Mouse (Mus musculus): ENCODE results near the gene Gm42417.
A peak's percentile ranks its signal among the peaks of the same experiment; 100 is the strongest.

Gm42417 gene

GRCm38 (mm10) chr1:36539186-36539585 lies at the start of gene Gm42417:
TSS of gene Gm42417 (minus strand) at chr1:36539429.
- DNase-seq (ENCODE audit: low spot score in 2 of 2) = no peak

DNA sequence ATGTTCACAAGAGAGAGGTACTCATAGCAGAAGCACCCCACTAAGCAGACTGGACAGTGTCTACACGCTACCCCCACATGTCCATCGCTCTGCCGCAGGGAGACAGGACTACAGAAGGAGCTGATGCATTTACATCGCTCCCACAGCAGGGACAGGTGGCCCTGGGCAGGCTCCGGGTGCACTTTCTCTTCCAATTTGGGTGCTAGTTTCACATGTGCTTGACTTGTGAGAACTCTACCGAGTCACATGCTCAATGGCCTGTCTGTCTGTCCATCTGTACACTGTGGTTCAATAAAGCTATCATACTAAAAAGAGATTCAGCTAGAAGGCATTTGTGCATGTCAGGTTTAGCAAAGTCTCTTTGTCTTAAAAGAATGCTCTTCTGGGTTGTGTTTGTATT lies 48.6 kb upstream of the Gm42417 start:
- no peak for DNase-seq (ENCODE audit: low spot score in 2 of 2)

DNA sequence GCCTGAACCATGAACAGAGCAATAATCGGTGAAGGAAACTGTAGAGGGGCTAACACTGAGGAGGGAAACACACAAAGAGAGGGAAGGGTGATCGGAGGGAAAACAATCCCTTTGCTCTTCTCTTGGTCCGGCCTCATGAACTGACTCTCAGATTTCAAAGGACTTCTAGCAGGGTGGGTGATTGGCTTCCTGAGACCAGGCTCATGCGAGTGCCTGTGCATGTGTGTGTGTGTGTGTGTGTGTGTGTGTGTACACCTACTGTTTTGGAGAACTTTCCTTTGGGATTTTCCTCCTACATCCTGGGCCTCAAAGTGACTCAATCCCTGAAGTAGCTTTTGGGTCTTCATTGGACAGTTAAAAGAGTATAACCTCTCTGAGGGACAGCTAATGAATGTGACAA lies 47.1 kb upstream of the Gm42417 start:
- no peak for DNase-seq (ENCODE audit: low spot score in 2 of 2)

- DNase-seq (ENCODE audit: low spot score in 2 of 2) = no peak
Observed at GRCm38 (mm10) chr1:36583408-36584116, 44.3 kb upstream of the Gm42417 start.

DNA sequence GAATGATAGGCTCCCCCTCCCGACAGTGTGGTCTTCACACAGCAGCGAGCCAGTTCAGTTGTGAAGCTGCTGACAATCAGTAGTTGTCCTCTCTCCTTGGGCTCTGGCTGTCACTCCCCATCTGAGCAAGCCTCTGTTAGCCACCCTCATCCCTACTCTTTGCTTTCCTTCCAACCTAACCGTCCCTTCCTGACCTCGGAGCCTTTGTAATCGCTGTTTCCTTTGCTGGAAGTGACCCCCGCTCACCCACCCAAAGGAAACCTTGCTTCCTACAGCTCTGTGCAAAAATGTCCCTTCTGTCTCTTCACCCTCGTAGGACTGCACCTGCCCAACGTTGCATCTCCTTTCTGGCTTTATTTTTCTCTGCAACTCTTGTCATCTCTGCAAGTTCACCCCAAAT lies 43.0 kb upstream of the Gm42417 start:
- DNase-seq (ENCODE audit: low spot score in 2 of 2) = no peak

DNA sequence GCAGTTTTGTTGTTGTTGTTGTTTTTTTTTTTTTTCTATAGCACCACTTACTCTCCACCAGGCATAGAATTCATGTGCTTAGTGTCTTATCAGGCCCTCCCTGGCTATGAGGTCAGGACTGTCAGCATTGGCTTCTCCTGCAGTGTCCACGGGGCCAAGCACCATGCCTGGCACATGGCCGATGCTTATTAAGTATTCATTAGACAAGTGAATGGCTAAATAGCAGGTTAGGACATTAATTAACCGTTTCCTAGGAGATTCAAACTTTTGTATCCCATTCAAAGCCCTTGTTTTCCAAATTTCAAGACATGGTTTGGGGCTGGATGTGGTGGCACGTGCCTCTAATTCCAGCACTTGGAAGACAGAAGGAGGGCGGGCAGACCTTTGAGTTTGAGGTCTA lies 42.0 kb upstream of the Gm42417 start:
- DNase-seq (ENCODE audit: low spot score in 2 of 2) = no peak

- peak in 1 of 2 experiments; percentile 55 for DNase-seq (ENCODE audit: low spot score in 2 of 2)
Observed at GRCm38 (mm10) chr1:36580384-36581207, 41.4 kb upstream of the Gm42417 start.

DNA sequence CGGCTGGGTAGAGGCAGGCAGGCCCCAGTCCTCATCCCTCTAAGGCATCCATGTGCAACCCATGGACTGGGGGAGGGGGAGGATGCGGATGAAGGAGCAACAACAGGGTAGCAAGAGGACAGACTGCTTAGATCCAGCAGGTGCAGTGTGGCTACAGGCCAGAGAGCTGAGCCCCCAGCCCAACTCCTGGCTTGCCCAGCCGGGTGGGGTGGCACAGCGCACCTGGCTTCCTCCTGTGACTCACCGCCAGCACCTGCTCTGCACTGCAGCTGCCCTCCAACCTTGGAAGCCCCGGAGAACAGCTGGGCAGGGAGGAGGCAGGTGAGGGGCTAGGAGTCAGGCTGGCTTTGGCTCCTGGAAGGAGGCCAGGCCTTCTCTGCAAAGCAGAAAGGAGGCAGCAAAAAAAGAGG lies 40.8 kb upstream of the Gm42417 start:
- no peak for DNase-seq (ENCODE audit: low spot score in 2 of 2)

DNA sequence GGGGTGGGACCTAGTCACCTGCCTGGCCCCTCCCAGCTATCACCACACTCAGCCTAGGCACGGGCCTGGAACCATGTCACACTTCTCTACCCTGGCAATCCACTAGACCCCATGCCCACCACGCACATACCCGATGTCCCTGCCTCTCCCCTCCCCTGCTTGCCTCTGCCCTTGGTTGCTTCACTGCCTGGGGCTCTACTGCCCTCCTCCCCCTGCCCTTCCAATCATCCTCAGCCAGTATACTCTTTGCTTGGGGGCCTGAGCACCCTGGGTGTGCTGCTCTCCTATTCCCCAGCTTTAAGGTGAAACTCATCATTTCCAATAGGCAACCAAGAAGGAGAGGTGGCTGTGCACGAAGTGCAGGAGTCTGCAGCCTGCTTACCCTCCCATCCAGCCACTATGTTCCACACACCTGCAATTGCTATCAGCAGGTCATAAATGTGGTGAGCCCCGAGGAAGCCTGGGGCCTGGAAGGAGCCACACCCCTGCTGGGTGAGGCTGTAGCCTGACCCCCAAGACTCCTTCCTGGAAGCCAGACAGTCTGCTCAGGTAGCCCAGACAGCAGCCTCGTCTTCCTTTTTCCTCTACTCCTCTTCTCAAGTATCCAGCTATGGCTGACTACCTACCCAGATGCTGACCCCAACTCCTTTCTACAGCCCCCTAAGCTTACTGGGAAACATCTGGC lies 37.9 kb upstream of the Gm42417 start:
- DNase-seq (ENCODE audit: low spot score in 2 of 2) = no peak

- no peak for DNase-seq (ENCODE audit: low spot score in 2 of 2)
Observed at GRCm38 (mm10) chr1:36575347-36575746, 36.1 kb upstream of the Gm42417 start.

DNA sequence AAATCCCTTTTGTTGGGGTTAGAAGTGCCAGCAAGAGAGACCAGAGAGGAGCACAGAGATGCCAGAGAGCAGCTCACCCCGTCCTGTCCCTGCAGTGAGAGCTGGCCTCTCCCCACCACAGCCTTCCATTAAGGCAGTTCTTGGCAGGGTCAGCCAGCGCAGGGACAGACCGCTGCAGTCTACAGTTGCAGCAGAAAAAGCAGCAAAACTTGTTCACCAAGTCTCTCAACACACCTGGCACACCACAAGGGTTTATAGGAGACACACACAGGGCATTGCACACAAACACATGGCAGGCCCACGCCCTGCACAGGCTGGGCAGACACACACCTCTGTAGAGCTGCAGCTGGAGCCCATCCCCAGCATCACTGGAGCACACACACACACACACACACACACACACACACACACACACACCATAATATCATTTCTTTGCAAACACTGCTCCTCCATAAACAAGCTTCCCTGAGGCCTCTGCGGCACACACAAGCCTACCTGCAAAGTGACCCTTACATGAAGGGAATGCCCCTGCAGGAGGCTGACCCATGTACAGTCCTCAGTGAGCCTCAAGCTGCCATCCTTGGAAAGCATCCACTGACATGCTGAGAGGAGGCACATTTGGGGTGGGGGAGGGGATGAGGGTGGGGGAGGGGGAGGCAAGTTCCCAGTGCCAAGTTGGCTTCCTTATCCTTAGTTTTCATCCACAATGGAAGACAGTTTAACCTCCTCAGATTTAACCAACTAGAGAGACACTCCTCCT lies 35.1 kb upstream of the Gm42417 start:
- no peak for DNase-seq (ENCODE audit: low spot score in 2 of 2)

DNA sequence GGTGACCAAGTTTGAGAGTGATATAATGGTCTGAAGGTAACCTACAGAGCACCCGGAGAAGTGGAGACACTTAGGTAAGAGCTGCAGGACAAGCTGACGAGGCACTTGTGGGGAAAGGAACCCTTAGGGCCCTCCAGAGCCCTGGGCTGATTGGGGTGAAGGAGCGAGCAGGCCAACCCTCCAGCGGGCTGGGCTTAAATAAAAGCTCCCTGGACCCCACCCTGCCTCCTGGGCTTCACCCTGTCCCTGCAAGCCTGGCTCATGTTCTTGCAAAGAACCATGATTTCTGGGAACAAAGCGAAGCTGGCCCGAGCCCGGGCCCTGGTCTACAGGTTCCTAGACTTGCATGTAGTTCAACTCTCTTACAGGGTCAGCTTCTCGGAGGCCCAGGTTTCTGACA lies 34.3 kb upstream of the Gm42417 start:
- no peak for DNase-seq (ENCODE audit: low spot score in 2 of 2)

GRCm38 (mm10) chr1:36572709-36573108 lies 33.5 kb upstream of the Gm42417 start:
- DNase-seq (ENCODE audit: low spot score in 2 of 2) = no peak

- DNase-seq (ENCODE audit: low spot score in 2 of 2) = no peak
Observed at GRCm38 (mm10) chr1:36572140-36572700, 33.0 kb upstream of the Gm42417 start.

- no peak for DNase-seq (ENCODE audit: low spot score in 2 of 2)
Observed at GRCm38 (mm10) chr1:36571627-36572026, 32.4 kb upstream of the Gm42417 start.

DNA sequence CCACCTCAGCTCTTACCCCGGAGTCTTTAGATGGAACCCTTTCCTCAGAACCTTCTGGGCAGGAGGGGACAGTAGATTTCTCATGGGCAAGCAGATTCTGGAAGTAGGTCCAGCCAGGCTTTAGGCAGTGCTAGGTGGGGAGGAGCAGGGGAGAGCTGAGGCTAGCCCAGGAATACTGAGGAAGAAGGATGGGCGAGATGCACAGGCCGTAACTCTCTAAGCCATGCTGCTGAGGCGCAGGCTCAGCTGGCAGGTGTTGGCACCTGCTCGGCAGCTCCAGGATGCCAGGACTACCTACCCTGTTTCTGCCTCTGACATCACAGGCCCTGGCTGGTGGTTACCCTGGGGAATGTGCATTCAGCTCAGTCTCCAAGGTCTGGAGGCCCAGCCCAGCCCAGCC lies 31.1 kb upstream of the Gm42417 start:
- no peak for DNase-seq (ENCODE audit: low spot score in 2 of 2)

DNA sequence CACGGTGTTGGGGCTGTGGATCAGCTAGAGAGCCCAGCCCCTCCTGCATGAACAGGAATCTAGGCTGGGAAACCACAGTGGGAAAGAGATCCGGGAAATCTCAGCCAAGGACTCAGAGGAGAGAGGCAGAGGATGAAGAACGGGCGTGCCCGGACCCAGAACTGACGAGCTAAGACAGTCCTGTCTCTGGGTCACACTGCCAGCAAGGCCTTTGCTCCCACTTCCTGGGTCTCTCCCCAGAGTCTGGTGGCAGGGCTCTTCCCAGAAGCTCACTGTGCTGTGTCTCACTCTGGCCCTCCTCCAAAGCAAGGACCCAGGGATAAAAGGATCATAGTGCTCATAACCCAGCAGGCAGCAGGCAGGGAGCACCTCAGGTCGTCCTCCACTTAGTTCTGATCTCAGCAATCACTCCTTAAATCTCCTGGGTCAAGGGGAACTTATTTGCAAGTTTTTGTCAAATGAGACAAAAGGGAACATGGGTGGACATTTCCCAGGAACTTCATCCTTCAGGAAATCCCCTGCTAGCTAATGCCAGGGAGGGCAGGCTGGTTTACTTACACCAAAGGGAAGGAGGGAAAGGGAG lies 30.6 kb upstream of the Gm42417 start:
- DNase-seq (ENCODE audit: low spot score in 2 of 2) = no peak

- DNase-seq (ENCODE audit: low spot score in 2 of 2) = no peak
Observed at GRCm38 (mm10) chr1:36568776-36569175, 29.5 kb upstream of the Gm42417 start.

- no peak for DNase-seq (ENCODE audit: low spot score in 2 of 2)
Observed at GRCm38 (mm10) chr1:36567818-36568603, 28.8 kb upstream of the Gm42417 start.

GRCm38 (mm10) chr1:36566425-36566824 lies 27.2 kb upstream of the Gm42417 start:
- no peak for DNase-seq (ENCODE audit: low spot score in 2 of 2)

Data from left cerebral cortex, adult 9 months (tissue).